Mouse (Mus musculus) CH12.LX (cell line): ENCODE measurements around the gene Tmem269. TPM values are rescaled to one million over a fixed set of nuclear protein-coding genes. Genes with fewer than 3 reads are reported as not detected.
A peak's percentile ranks its signal among the peaks of the same experiment; 100 is the strongest.

Experiments used
- DNase-seq: peaks from one replicate; pipeline ENCODE4 v3.0.0-alpha.2; 2013; ENCODE audit errors: extremely low read depth
- H3K27ac ChIP-seq: 2 replicates; pipeline ENCODE4 v1.5.1; 2012; ENCODE audit warnings: low read depth, mild to moderate bottlenecking, control low read depth, moderate library complexity; ENCODE audit not compliant: insufficient read depth
- H3K27me3 ChIP-seq: replicated peaks from 2 replicates; pipeline ENCODE3; 2012; ENCODE audit warnings: inconsistent platforms
- H3K36me3 ChIP-seq, 2 experiments: replicated peaks in 1 of 2; 2 replicates each; pipeline versions ENCODE3 to v1.6.1; 2012; ENCODE audit warnings: inconsistent platforms in 1 of 2, low read length in 1 of 2, mild to moderate bottlenecking in 1 of 2, mixed read lengths in 1 of 2, moderate library complexity in 1 of 2; ENCODE audit not compliant: control insufficient read depth in 1 of 2, insufficient read depth in 1 of 2
- H3K4me1 ChIP-seq, 2 experiments: 2 replicates each; pipeline ENCODE4 v1.6.1; 2012; ENCODE audit warnings: inconsistent platforms in 1 of 2, moderate library complexity in 1 of 2; ENCODE audit not compliant: insufficient read depth in 2 of 2, control insufficient read depth in 1 of 2
- H3K4me2 ChIP-seq: 2 replicates; pipeline ENCODE4 v1.6.1; 2012; ENCODE audit warnings: low read depth, mild to moderate bottlenecking, control low read depth; ENCODE audit not compliant: poor library complexity, insufficient read depth, severe bottlenecking
- H3K4me3 ChIP-seq, 3 experiments: fragments of 150-350 bp in 1 of 3; sonication (generic) in 1 of 3; replicated peaks in 1 of 3; 2 replicates each; pipeline versions ENCODE3 to v1.5.1; 2011 to 2012; ENCODE audit warnings: low read depth in 2 of 3, low read length in 2 of 3, mild to moderate bottlenecking in 2 of 3, moderate library complexity in 2 of 3, control low read depth in 1 of 3, improper control_type of control experiment in 1 of 3, inconsistent platforms in 1 of 3, mixed read lengths in 1 of 3; ENCODE audit not compliant: poor library complexity in 1 of 3
- H3K79me2 ChIP-seq: replicated peaks from 2 replicates; pipeline ENCODE4 v1.6.1; 2012; ENCODE audit warnings: mild to moderate bottlenecking, moderate library complexity; ENCODE audit not compliant: control insufficient read depth, poor library complexity, insufficient read depth, severe bottlenecking; ENCODE audit errors: extremely low read depth
- H3K9ac ChIP-seq: 2 replicates; pipeline ENCODE4 v1.6.1; 2012; ENCODE audit warnings: low read depth, mild to moderate bottlenecking, control low read depth, moderate library complexity; ENCODE audit not compliant: insufficient read depth
- H3K9me3 ChIP-seq: replicated peaks from 2 replicates; pipeline ENCODE3; 2012; ENCODE audit warnings: low read length, inconsistent platforms, mixed read lengths
- BHLHE40 ChIP-seq: IDR thresholded peaks from 2 replicates; pipeline ENCODE4 v1.6.1; 2011; ENCODE audit warnings: mild to moderate bottlenecking, low read depth, low read length, improper control_type of control experiment
- CHD2 ChIP-seq: IDR thresholded peaks from 2 replicates; pipeline ENCODE4 v1.6.1; 2011; ENCODE audit warnings: low read length, improper control_type of control experiment
- CTCF ChIP-seq, 2 experiments: IDR thresholded peaks in 1 of 2; conservative IDR thresholded peaks in 1 of 2; 2 replicates each; pipeline ENCODE4 v1.5.1; 2011 to 2012; ENCODE audit warnings: low read depth in 2 of 2, low read length in 2 of 2, improper control_type of control experiment in 1 of 2, inconsistent platforms in 1 of 2, mild to moderate bottlenecking in 1 of 2, moderate library complexity in 1 of 2
- E2F4 ChIP-seq: IDR thresholded peaks from 2 replicates; pipeline ENCODE4 v1.6.1; 2011; ENCODE audit warnings: low read depth, low read length, improper control_type of control experiment; ENCODE audit not compliant: insufficient replicate concordance
- ELF1 ChIP-seq: IDR thresholded peaks from 2 replicates; pipeline ENCODE4 v1.6.1; 2014; ENCODE audit warnings: low read depth, mild to moderate bottlenecking, inconsistent platforms, low read length, improper control_type of control experiment
- EP300 ChIP-seq: IDR thresholded peaks from 2 replicates; pipeline ENCODE4 v1.6.1; 2011; ENCODE audit warnings: low read length, improper control_type of control experiment
- ETS1 ChIP-seq: conservative IDR thresholded peaks from 2 replicates; pipeline ENCODE4 v1.6.1; 2012; ENCODE audit warnings: low read depth, mild to moderate bottlenecking, inconsistent platforms, low read length, improper control_type of control experiment, moderate library complexity
- GABPA ChIP-seq: IDR thresholded peaks from 2 replicates; pipeline ENCODE4 v1.6.1; 2012; ENCODE audit warnings: low read depth, low read length, improper control_type of control experiment, inconsistent platforms; ENCODE audit not compliant: insufficient replicate concordance
- IRF4 ChIP-seq: IDR thresholded peaks from 2 replicates; pipeline ENCODE4 v1.6.1; 2014; ENCODE audit warnings: low read depth, mild to moderate bottlenecking, inconsistent platforms, low read length, improper control_type of control experiment
- JUN ChIP-seq: IDR thresholded peaks from 2 replicates; pipeline ENCODE4 v1.6.1; 2011; ENCODE audit warnings: low read depth, mild to moderate bottlenecking, low read length, improper control_type of control experiment, moderate library complexity; ENCODE audit not compliant: insufficient read depth
- JUND ChIP-seq: conservative IDR thresholded peaks from 2 replicates; pipeline ENCODE4 v1.6.1; 2011; ENCODE audit warnings: low read depth, low read length, improper control_type of control experiment
- KAT2A ChIP-seq: IDR thresholded peaks from 2 replicates; pipeline ENCODE4 v1.6.1; 2012; ENCODE audit warnings: low read length, improper control_type of control experiment, inconsistent platforms; ENCODE audit not compliant: insufficient replicate concordance
- MAFK ChIP-seq: IDR thresholded peaks from 2 replicates; pipeline ENCODE4 v1.6.1; 2011; ENCODE audit warnings: low read length, improper control_type of control experiment; ENCODE audit not compliant: insufficient replicate concordance
- MAX ChIP-seq: IDR thresholded peaks from 2 replicates; pipeline ENCODE4 v1.6.1; 2011; ENCODE audit warnings: low read length, improper control_type of control experiment
- MAZ ChIP-seq: IDR thresholded peaks from 2 replicates; pipeline ENCODE4 v1.6.1; 2012; ENCODE audit warnings: low read depth, mild to moderate bottlenecking, inconsistent platforms, low read length, improper control_type of control experiment, moderate library complexity
- MEF2A ChIP-seq: IDR thresholded peaks from 2 replicates; pipeline ENCODE4 v1.6.1; 2014; ENCODE audit warnings: low read depth, mild to moderate bottlenecking, inconsistent platforms, low read length, improper control_type of control experiment, borderline replicate concordance
- MXI1 ChIP-seq: IDR thresholded peaks from 2 replicates; pipeline ENCODE4 v1.6.1; 2011; ENCODE audit warnings: mild to moderate bottlenecking, low read depth, low read length, improper control_type of control experiment
- MYC ChIP-seq: IDR thresholded peaks from 2 replicates; pipeline ENCODE4 v1.6.1; 2011; ENCODE audit warnings: low read depth, mild to moderate bottlenecking, improper control_type of control experiment, low read length
- NELFE ChIP-seq: IDR thresholded peaks from 2 replicates; pipeline ENCODE4 v1.6.1; 2011; ENCODE audit warnings: low read depth, low read length, improper control_type of control experiment
- NRF1 ChIP-seq: IDR thresholded peaks from 2 replicates; pipeline ENCODE4 v1.6.1; 2014; ENCODE audit warnings: low read depth, mild to moderate bottlenecking, inconsistent platforms, low read length, improper control_type of control experiment, moderate library complexity
- PAX5 ChIP-seq: IDR thresholded peaks from 2 replicates; pipeline ENCODE4 v1.6.1; 2012; ENCODE audit warnings: low read length, inconsistent platforms, mixed read lengths
- POLR2A ChIP-seq: IDR thresholded peaks from 2 replicates; pipeline ENCODE4 v1.6.1; 2011; ENCODE audit warnings: low read depth, mild to moderate bottlenecking, improper control_type of control experiment, low read length
- POLR2AphosphoS2 ChIP-seq: IDR thresholded peaks from 2 replicates; pipeline ENCODE4 v1.6.1; 2011; ENCODE audit warnings: low read depth, low read length, improper control_type of control experiment
- RAD21 ChIP-seq: IDR thresholded peaks from 2 replicates; pipeline ENCODE4 v1.6.1; 2011; ENCODE audit warnings: low read depth, mild to moderate bottlenecking, low read length, improper control_type of control experiment, moderate library complexity
- SIN3A ChIP-seq: IDR thresholded peaks from 2 replicates; pipeline ENCODE4 v1.6.1; 2012; ENCODE audit warnings: low read length, improper control_type of control experiment, inconsistent platforms
- SMC3 ChIP-seq: IDR thresholded peaks from 2 replicates; pipeline ENCODE4 v1.6.1; 2011; ENCODE audit warnings: low read depth, low read length, improper control_type of control experiment
- TBP ChIP-seq: conservative IDR thresholded peaks from 2 replicates; pipeline ENCODE4 v1.6.1; 2011; ENCODE audit warnings: low read depth, low read length, improper control_type of control experiment
- USF1 ChIP-seq: IDR thresholded peaks from 2 replicates; pipeline ENCODE4 v1.6.1; 2014; ENCODE audit warnings: low read depth, mild to moderate bottlenecking, inconsistent platforms, low read length, improper control_type of control experiment
- USF2 ChIP-seq: conservative IDR thresholded peaks from 2 replicates; pipeline ENCODE4 v1.6.1; 2011; ENCODE audit warnings: low read depth, low read length, improper control_type of control experiment
- ZC3H11A ChIP-seq: IDR thresholded peaks from 2 replicates; pipeline ENCODE4 v1.6.1; 2012; ENCODE audit warnings: low read depth, mild to moderate bottlenecking, inconsistent platforms, low read length, improper control_type of control experiment
- ZKSCAN1 ChIP-seq: IDR thresholded peaks from 2 replicates; pipeline ENCODE4 v1.6.1; 2012; ENCODE audit warnings: low read depth, inconsistent platforms, low read length, improper control_type of control experiment, borderline replicate concordance
- dilution Hi-C: fragments of 300-500 bp; cut with MboI; formaldehyde crosslinking; loops from 2 replicates; pipeline ENCODE4 v1.14.3; 2020; ENCODE audit warnings: low sequenced_read_pairs; ENCODE audit not compliant: extremely low pct_unique_long_range_greater_than_20kb, extremely low pct_ligation_motif_present
- in situ Hi-C: fragments of 300-500 bp; cut with MboI; formaldehyde crosslinking; loops from 3 replicates; pipeline ENCODE4 v1.14.3; 2019; ENCODE audit warnings: low sequenced_read_pairs, low pct_ligation_motif_present, low pct_unique_long_range_greater_than_20kb, mixed read lengths
- polyA plus RNA-seq: library from polyadenylated mRNA; unstranded; fragments of >175 nt; gene quantifications from 2 replicates; pipeline ENCODE4 v1.2.1, GENCODE M21; 2012; ENCODE audit warnings: low read depth; ENCODE audit not compliant: insufficient read length
- total RNA-seq, 2 experiments: library from RNA; depleted of rRNA; stranded (reverse); fragments of 300-350 nt in 1 of 2; fragments of >200 nt in 1 of 2; gene quantifications; 2 replicates each; pipeline ENCODE4 v1.2.3; 2012 to 2014

Gene Tmem269
- total and polyA plus RNA-seq, 3 experiments = 0.16 TPM; not detected in 2

DNA sequence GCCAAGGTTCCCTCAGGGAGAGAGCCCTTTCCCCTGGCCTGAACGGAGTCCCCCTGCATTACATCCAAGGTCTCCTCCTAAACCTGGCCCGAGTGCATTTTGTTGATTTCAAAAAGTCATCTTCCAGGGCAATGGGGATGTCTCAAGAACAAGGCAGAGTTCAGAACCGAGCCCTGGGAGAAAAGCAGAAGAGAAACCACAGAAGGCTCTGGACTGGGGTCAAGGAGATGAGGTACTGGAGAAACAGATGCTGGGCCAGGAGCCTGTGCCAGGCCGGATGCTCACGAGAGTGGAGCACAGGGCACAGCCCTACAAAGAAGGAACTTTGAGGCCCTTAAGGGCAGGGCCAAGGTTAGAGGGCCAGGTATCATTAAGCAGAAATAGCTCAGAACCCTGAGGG lies 40.3 kb downstream of the Tmem269 start:
- H3K79me2 ChIP-seq = no peaks in the 10 kb centered on the region
- peaks cover 15% of the 10 kb centered on the region for H3K27me3 ChIP-seq
- in situ Hi-C loops = loop anchor here (10.0 kb wide), 1 partner anchor 523 kb away; the partner anchor contains the start of gene Olfr62
- no peak overlapping the region for H3K9ac ChIP-seq
- no peak overlapping the region for H3K27ac ChIP-seq
- no peaks in the 10 kb centered on the region for H3K9me3 ChIP-seq
- no peak overlapping the region for H3K4me2 ChIP-seq
- H3K36me3 ChIP-seq = no peaks in the 10 kb centered on the region
- dilution Hi-C loops = no loop called here
- no peak overlapping the region for H3K4me3 ChIP-seq
- no peak for DNase-seq
- H3K4me1 ChIP-seq = peaks cover 7 to 24% of the 10 kb centered on the region in 2 experiments
- TF ChIP-seq ELF1 (no peak), TBP (no peak), CTCF (conservative IDR thresholded peaks at IDR 0.05 in 1 of 2, IDR thresholded peaks at IDR 0.05 in 1 of 2; ENCODE audit: low read depth in 2 of 2, low read length in 2 of 2) (no peak)
- TF ChIP-seq, all 38 proteins: peak for 0

- in situ Hi-C loops (loop anchor here (5.0 to 10.0 kb wide), 3 partner anchors 33 to 519 kb away; partner anchors contain the start of gene Olfr62), dilution Hi-C loops (no loop called here)
- Histone ChIP-seq H3K27me3 (peaks cover 10% of the 10 kb centered on the region), H3K4me1 (peaks cover 0 to 12% of the 10 kb centered on the region in 2 experiments; a peak in 3 of 4 replicates), H3K9me3 (no peaks in the 10 kb centered on the region), H3K27ac (no peak within 1 kb of the TSS), H3K4me2 (peak within 1 kb of the TSS; percentile 88), H3K79me2 (no peaks in the 10 kb centered on the region), H3K4me3 (peak within 1 kb of the TSS; percentile 72 to 99 (median 95)), H3K9ac (peak within 1 kb of the TSS; percentile 55), H3K36me3 (peaks cover 14 to 26% of the 10 kb centered on the region in 2 experiments)
- DNase-seq = peak; percentile 98
- no peak for TF ChIP-seq E2F4
- TF ChIP-seq KAT2A = peak; percentile 97; the same call in 1 of the 2 replicates
- peak; percentile 79; the same call in 1 of the 2 replicates for TF ChIP-seq MXI1
- TF ChIP-seq PAX5 = no peak
- 0 out of 2 replicates have a peak, but pooled peaks have one; percentile 28 for TF ChIP-seq NRF1
- TF ChIP-seq ELF1 = peak; percentile 83
- no peak for TF ChIP-seq ZKSCAN1
- TF ChIP-seq JUND = no peak
- peak; percentile 97 for TF ChIP-seq CHD2
- peak; percentile 75 for TF ChIP-seq POLR2A
- TF ChIP-seq GABPA = peak; percentile 65; the same call in 1 of the 2 replicates
- TF ChIP-seq SIN3A = 0 out of 2 replicates have a peak, but pooled peaks have one; percentile 50
- TF ChIP-seq JUN = no peak
- TF ChIP-seq USF1 = no peak
- no peak for TF ChIP-seq MYC
- no peak for TF ChIP-seq IRF4
- no peak for TF ChIP-seq CTCF (conservative IDR thresholded peaks at IDR 0.05 in 1 of 2, IDR thresholded peaks at IDR 0.05 in 1 of 2; ENCODE audit: low read depth in 2 of 2, low read length in 2 of 2)
- no peak for TF ChIP-seq RAD21
- TF ChIP-seq MEF2A = no peak
- TF ChIP-seq SMC3 = no peak
- TF ChIP-seq POLR2AphosphoS2 = peak; percentile 50; the same call in 1 of the 2 replicates
- no peak for TF ChIP-seq ETS1
- TF ChIP-seq MAFK = no peak
- no peak for TF ChIP-seq MAZ
- no peak for TF ChIP-seq BHLHE40
- TF ChIP-seq TBP = 0 out of 2 replicates have a peak, but pooled peaks have one; percentile 48
- no peak for TF ChIP-seq USF2
- TF ChIP-seq ZC3H11A = no peak
- TF ChIP-seq EP300 = no peak
- no peak for TF ChIP-seq MAX
- peak; percentile 61 for TF ChIP-seq NELFE
Measured at GRCm38 (mm10) chr4:119173851-119174453, 44.1 kb downstream of the Tmem269 start, which contains the start of gene Zfp691. Zfp691 (minus strand) TSS chr4:119174195.
